Mouse (Mus musculus) spleen, adult 2 months (tissue): Measurements from ENCODE around the gene Rreb1.

ENCODE experiments used
- CTCF ChIP-seq: fragments of 200-500 bp; IDR thresholded peaks from 2 replicates; pipeline ENCODE4 v1.5.1; 2011; ENCODE audit warnings: mild to moderate bottlenecking, inconsistent platforms; ENCODE audit not compliant: insufficient read depth, insufficient read length, insufficient replicate concordance; ENCODE audit errors: extremely low read depth
- POLR2A ChIP-seq: fragments of 200-500 bp; IDR thresholded peaks from 2 replicates; pipeline ENCODE4 v1.6.1; 2011; ENCODE audit warnings: low read depth, low read length, inconsistent platforms

- TF ChIP-seq CTCF (no peak), POLR2A (no peak)
Measured at GRCm38 (mm10) chr13:37945392-37945791, 167.2 kb downstream of the Rreb1 start.
